Mouse (Mus musculus) intestine, postnatal 0 days (tissue): ENCODE results near the gene Stac3. TPM values are rescaled to one million over a fixed set of nuclear protein-coding genes. Genes with fewer than 3 reads are reported as not detected.

Experiments
- ATAC-seq: fragments of 200-750 bp; cut with Nextera tagmentation; 2 replicates; pipeline ENCODE4 v1.8.0; 2017; ENCODE audit warnings: mild to moderate bottlenecking, moderate TSS enrichment, moderate library complexity
- H3K27ac ChIP-seq: fragments of 300-500 bp; sonication (generic); 2 replicates; pipeline ENCODE4 v1.5.1; 2014; ENCODE audit warnings: mild to moderate bottlenecking, low read depth, low read length, moderate library complexity
- H3K27me3 ChIP-seq: fragments of 300-500 bp; sonication (generic); replicated peaks from 2 replicates; pipeline ENCODE4 v1.6.1; 2014; ENCODE audit warnings: low read length, mixed read lengths; ENCODE audit not compliant: control insufficient read depth, insufficient read depth
- H3K36me3 ChIP-seq: fragments of 300-500 bp; sonication (generic); 2 replicates; pipeline ENCODE4 v1.6.1; 2014; ENCODE audit warnings: mild to moderate bottlenecking, moderate library complexity; ENCODE audit not compliant: control insufficient read depth, insufficient read depth
- H3K4me1 ChIP-seq: fragments of 300-500 bp; sonication (generic); replicated peaks from 2 replicates; pipeline ENCODE4 v1.6.1; 2014; ENCODE audit warnings: antibody characterized with exemption, low read length, mixed read lengths; ENCODE audit not compliant: control insufficient read depth, insufficient read depth
- H3K4me2 ChIP-seq: fragments of 300-500 bp; sonication (generic); replicated peaks from 2 replicates; pipeline ENCODE4 v1.6.1; 2014; ENCODE audit warnings: low read depth, mild to moderate bottlenecking, moderate library complexity
- H3K4me3 ChIP-seq: fragments of 300-500 bp; sonication (generic); 2 replicates; pipeline ENCODE4 v1.5.1; 2014; ENCODE audit warnings: low read depth, low read length
- H3K9ac ChIP-seq: fragments of 300-500 bp; sonication (generic); 2 replicates; pipeline ENCODE4 v1.6.1; 2014; ENCODE audit warnings: mild to moderate bottlenecking, low read depth, low read length
- H3K9me3 ChIP-seq: fragments of 300-500 bp; sonication (generic); 2 replicates; pipeline ENCODE4 v1.6.1; 2016; ENCODE audit warnings: mixed run types; ENCODE audit not compliant: control insufficient read depth
- CTCF ChIP-seq: sonication (generic); IDR thresholded peaks from 2 replicates; pipeline ENCODE4 v1.5.1; 2016; ENCODE audit warnings: low read depth, mild to moderate bottlenecking, control low read depth, antibody characterized with exemption, moderate library complexity
- WGBS: fragments of 180-500 bp; shearing (Covaris S2); extraction: QIAGEN DNeasy Blood & Tissue Kit; methylation state at CpG from one replicate; pipeline ENCODE4 v1.1.7; 2014; 5-methylcytosine and 5-hydroxymethylcytosine counted together
- polyA plus RNA-seq: library from polyadenylated mRNA; unstranded; fragments of >200 nt; fragmentation: Nextera tagmentation; extraction: Ambion mirVana; gene quantifications from 2 replicates; pipeline ENCODE4 v1.2.1, GENCODE M21; 2015

Stac3 gene
- polyA plus RNA-seq, 1 experiment from 2014 or later: 0.17 TPM

GRCm38 (mm10) chr10:127490160-127491127, 11.0 kb upstream of the Stac3 start:
- WGBS: 87% methylated on average over 18 of the region's 18 CpGs
- Histone ChIP-seq H3K27me3 (no peaks in the 10 kb centered on the region), H3K27ac (no peak overlapping the region), H3K4me2 (no peak overlapping the region), H3K9me3 (no peaks in the 10 kb centered on the region), H3K36me3 (peaks cover 87% of the 10 kb centered on the region), H3K4me1 (no peaks in the 10 kb centered on the region), H3K9ac (no peak overlapping the region), H3K4me3 (no peak overlapping the region)
- no peak for ATAC-seq
- no peak for TF ChIP-seq CTCF

GRCm38 (mm10) chr10:127491128-127491512, 10.4 kb upstream of the Stac3 start:
- Histone ChIP-seq H3K4me2 (no peak overlapping the region), H3K36me3 (peaks cover 89% of the 10 kb centered on the region), H3K9me3 (no peaks in the 10 kb centered on the region), H3K9ac (no peak overlapping the region), H3K4me1 (no peaks in the 10 kb centered on the region), H3K27me3 (no peaks in the 10 kb centered on the region), H3K27ac (no peak overlapping the region), H3K4me3 (no peak overlapping the region)
- ATAC-seq: no peak
- no peak for TF ChIP-seq CTCF
- 80% methylated on average over 8 of the region's 8 CpGs for WGBS

GRCm38 (mm10) chr10:127492118-127492517, 9.4 kb upstream of the Stac3 start:
- H3K4me2 ChIP-seq: no peak overlapping the region
- H3K4me3 ChIP-seq: no peak overlapping the region
- H3K27me3 ChIP-seq: no peaks in the 10 kb centered on the region
- whole genome bisulfite sequencing: 88% methylated on average over 3 of the region's 3 CpGs
- no peaks in the 10 kb centered on the region for H3K4me1 ChIP-seq
- no peak for TF ChIP-seq CTCF
- peaks cover 89% of the 10 kb centered on the region for H3K36me3 ChIP-seq
- no peak for ATAC-seq
- H3K9me3 ChIP-seq: no peaks in the 10 kb centered on the region
- no peak overlapping the region for H3K27ac ChIP-seq
- H3K9ac ChIP-seq: no peak overlapping the region

GRCm38 (mm10) chr10:127496156-127496555, 5.3 kb upstream of the Stac3 start:
- H3K36me3 ChIP-seq: peaks cover 83% of the 10 kb centered on the region
- H3K4me1 ChIP-seq: no peaks in the 10 kb centered on the region
- no peak for TF ChIP-seq CTCF
- ATAC-seq: no peak
- no peaks in the 10 kb centered on the region for H3K27me3 ChIP-seq
- H3K4me3 ChIP-seq: no peak overlapping the region
- no peak overlapping the region for H3K4me2 ChIP-seq
- no peaks in the 10 kb centered on the region for H3K9me3 ChIP-seq
- H3K9ac ChIP-seq: no peak overlapping the region
- H3K27ac ChIP-seq: no peak overlapping the region
- WGBS: 91% methylated on average over 3 of the region's 3 CpGs

GRCm38 (mm10) chr10:127499516-127499915, 2.0 kb upstream of the Stac3 start:
- H3K27ac ChIP-seq: no peak overlapping the region
- no peak overlapping the region for H3K4me3 ChIP-seq
- ATAC-seq: no peak
- peaks cover 50% of the 10 kb centered on the region for H3K36me3 ChIP-seq
- TF ChIP-seq CTCF: no peak
- H3K4me2 ChIP-seq: no peak overlapping the region
- no peaks in the 10 kb centered on the region for H3K27me3 ChIP-seq
- H3K4me1 ChIP-seq: no peaks in the 10 kb centered on the region
- no peaks in the 10 kb centered on the region for H3K9me3 ChIP-seq
- no peak overlapping the region for H3K9ac ChIP-seq
- 90% methylated on average over 5 of the region's 5 CpGs for WGBS

GRCm38 (mm10) chr10:127500042-127500441, 1.4 kb upstream of the Stac3 start:
- no peak for ATAC-seq
- Histone ChIP-seq H3K4me2 (no peak overlapping the region), H3K4me3 (no peak overlapping the region), H3K27me3 (no peaks in the 10 kb centered on the region), H3K9ac (no peak overlapping the region), H3K9me3 (no peaks in the 10 kb centered on the region), H3K27ac (no peak overlapping the region), H3K36me3 (peaks cover 45% of the 10 kb centered on the region), H3K4me1 (no peaks in the 10 kb centered on the region)
- whole genome bisulfite sequencing: 76% methylated on average over 4 of the region's 4 CpGs
- no peak for TF ChIP-seq CTCF
